Mouse (Mus musculus) liver, embryonic 16.5 days (tissue): ENCODE results near the gene Magi2. TPM values are rescaled to one million over a fixed set of nuclear protein-coding genes. Genes with fewer than 3 reads are reported as not detected.

Source experiments
- ATAC-seq: fragments of 200-750 bp; cut with Nextera tagmentation; 2 replicates; pipeline ENCODE4 v1.8.0; 2017; ENCODE audit warnings: low read depth, mild to moderate bottlenecking, moderate number of reproducible peaks, moderate library complexity
- H3K27ac ChIP-seq: fragments of 300-500 bp; sonication (generic); 2 replicates; pipeline ENCODE4 v1.5.1; 2014; ENCODE audit warnings: mild to moderate bottlenecking, low read length
- H3K27me3 ChIP-seq: fragments of 300-500 bp; sonication (generic); 2 replicates; pipeline ENCODE4 v1.6.1; 2014; ENCODE audit warnings: low read depth, low read length, mixed read lengths; ENCODE audit not compliant: control insufficient read depth, insufficient read depth
- H3K36me3 ChIP-seq: fragments of 300-500 bp; sonication (generic); 2 replicates; pipeline ENCODE4 v1.6.1; 2014; ENCODE audit warnings: mild to moderate bottlenecking; ENCODE audit not compliant: control insufficient read depth, insufficient read depth
- H3K4me1 ChIP-seq: fragments of 300-500 bp; sonication (generic); 2 replicates; pipeline ENCODE4 v1.6.1; 2014; ENCODE audit warnings: low read depth, low read length, mixed read lengths; ENCODE audit not compliant: control insufficient read depth
- H3K4me2 ChIP-seq: fragments of 300-500 bp; sonication (generic); 2 replicates; pipeline ENCODE4 v1.6.1; 2014; ENCODE audit warnings: low read depth, low read length, mixed read lengths
- H3K4me3 ChIP-seq: fragments of 300-500 bp; sonication (generic); 2 replicates; pipeline ENCODE4 v1.5.1; 2014; ENCODE audit warnings: low read depth, mild to moderate bottlenecking, low read length
- H3K9ac ChIP-seq: fragments of 300-500 bp; sonication (generic); 2 replicates; pipeline ENCODE4 v1.6.1; 2014; ENCODE audit warnings: low read depth, low read length
- H3K9me3 ChIP-seq: fragments of 300-500 bp; sonication (generic); replicated peaks from 2 replicates; pipeline ENCODE4 v1.6.1; 2016; ENCODE audit warnings: low read length; ENCODE audit not compliant: control insufficient read depth
- WGBS: fragments of 180-500 bp; shearing (Covaris S2); extraction: QIAGEN DNeasy Blood & Tissue Kit; methylation state at CpG from one replicate; pipeline ENCODE4 v1.1.7; 2014; ENCODE audit not compliant: insufficient replicate concordance; 5-methylcytosine and 5-hydroxymethylcytosine counted together
- polyA plus RNA-seq: library from polyadenylated mRNA; unstranded; fragments of >200 nt; fragmentation: Nextera tagmentation; extraction: Ambion mirVana; gene quantifications from 2 replicates; pipeline ENCODE4 v1.2.1, GENCODE M21; 2015

The Magi2 gene
- polyA plus RNA-seq, 1 experiment from 2014 or later: 0.34 TPM

GRCm38 (mm10) chr5:20456106-20456505 is 1229.3 kb downstream of the Magi2 start:
- H3K9me3 ChIP-seq: no peaks in the 10 kb centered on the region
- H3K4me2 ChIP-seq: no peak overlapping the region
- no peak overlapping the region for H3K4me3 ChIP-seq
- no peak overlapping the region for H3K9ac ChIP-seq
- H3K27me3 ChIP-seq: no peaks in the 10 kb centered on the region
- no peaks in the 10 kb centered on the region for H3K36me3 ChIP-seq
- ATAC-seq: no peak
- no peak overlapping the region for H3K27ac ChIP-seq
- WGBS: 44% methylated on average over 3 of the region's 3 CpGs
- no peaks in the 10 kb centered on the region for H3K4me1 ChIP-seq

DNA sequence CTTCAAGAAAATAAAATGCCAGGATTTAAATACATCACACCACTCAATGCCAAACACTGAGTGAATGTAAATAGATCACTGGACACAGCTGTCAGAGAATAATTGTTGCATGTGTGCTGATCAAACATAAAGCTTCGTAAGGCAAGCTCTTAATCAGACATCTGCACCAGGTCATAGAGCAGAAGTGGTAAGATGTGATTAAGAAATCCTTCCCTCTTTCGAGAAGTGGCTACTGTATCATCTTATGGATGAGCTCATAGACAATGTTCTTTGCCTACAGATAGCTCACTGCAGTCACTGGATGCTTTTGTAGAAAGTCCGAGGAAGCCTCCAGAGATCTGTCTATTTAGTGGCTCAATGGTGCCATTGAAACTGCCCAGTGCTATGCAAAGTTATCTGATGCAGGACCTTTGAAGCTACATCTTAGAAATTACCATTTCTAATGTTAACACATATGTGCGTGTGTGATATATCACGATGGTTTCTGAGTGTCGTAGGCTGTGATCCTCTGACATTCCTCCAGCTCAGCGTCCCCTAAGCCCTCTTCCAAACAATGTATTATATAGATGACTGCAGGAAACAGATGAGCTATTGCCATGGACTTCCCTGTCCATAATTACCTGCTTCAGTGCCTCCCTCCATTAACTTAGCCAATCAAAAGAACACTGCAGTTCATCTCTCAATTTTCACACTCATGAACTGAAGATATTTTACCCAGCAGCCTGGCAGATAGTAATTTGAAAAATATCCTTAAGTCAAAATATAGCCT is 1231.1 kb downstream of the Magi2 start:
- Histone ChIP-seq H3K4me2 (no peak overlapping the region), H3K4me3 (no peak overlapping the region), H3K9ac (no peak overlapping the region), H3K9me3 (no peaks in the 10 kb centered on the region), H3K27me3 (no peaks in the 10 kb centered on the region), H3K36me3 (no peaks in the 10 kb centered on the region), H3K27ac (no peak overlapping the region), H3K4me1 (no peaks in the 10 kb centered on the region)
- WGBS: 49% methylated on average over 7 of the region's 7 CpGs
- no peak for ATAC-seq

DNA sequence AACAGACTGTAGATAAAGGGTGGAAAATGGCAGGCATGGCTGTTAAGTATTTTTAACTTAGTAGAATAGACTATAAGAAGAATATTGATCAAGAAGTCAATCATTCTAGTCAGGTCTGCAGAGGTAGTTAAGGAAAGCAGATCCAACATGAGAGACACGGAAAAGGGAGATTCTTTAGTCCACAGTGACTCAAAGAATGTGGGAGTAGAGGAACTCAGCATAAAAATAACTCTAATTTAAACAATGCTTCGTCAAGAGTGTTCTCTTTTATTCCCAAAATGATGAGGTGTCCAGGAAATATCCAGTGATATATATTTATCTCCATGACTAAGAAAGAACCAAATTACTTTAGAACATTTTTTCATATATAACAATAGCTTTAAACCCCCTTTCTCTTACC is 1234.9 kb downstream of the Magi2 start:
- Histone ChIP-seq H3K27ac (no peak overlapping the region), H3K9me3 (no peaks in the 10 kb centered on the region), H3K36me3 (no peaks in the 10 kb centered on the region), H3K4me2 (no peak overlapping the region), H3K4me1 (no peaks in the 10 kb centered on the region), H3K4me3 (no peak overlapping the region), H3K9ac (no peak overlapping the region), H3K27me3 (no peaks in the 10 kb centered on the region)
- 40% methylated on average over 2 of the region's 2 CpGs for WGBS
- ATAC-seq: no peak

DNA sequence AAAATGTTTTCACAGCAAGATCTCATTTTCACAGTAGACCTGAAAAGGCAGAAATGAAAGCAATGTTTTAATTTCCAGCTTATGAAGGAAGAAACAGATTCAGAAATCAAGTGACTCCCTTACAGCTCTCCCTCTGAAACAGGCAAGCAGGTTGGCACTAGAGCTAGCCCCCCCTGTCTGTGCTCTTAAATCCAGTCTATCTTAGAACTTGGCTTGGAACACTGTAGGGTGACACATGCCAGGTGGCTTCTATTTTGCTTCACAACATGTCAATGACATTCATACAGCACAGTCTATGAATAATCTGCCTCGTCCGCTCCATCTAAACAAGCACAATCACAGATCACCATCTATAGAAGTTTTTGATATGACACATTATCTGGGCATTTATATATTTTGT is 1235.5 kb downstream of the Magi2 start:
- no peak for ATAC-seq
- H3K36me3 ChIP-seq: no peaks in the 10 kb centered on the region
- H3K27me3 ChIP-seq: no peaks in the 10 kb centered on the region
- 62% methylated on average over 2 of the region's 2 CpGs for WGBS
- no peaks in the 10 kb centered on the region for H3K4me1 ChIP-seq
- H3K4me3 ChIP-seq: no peak overlapping the region
- H3K4me2 ChIP-seq: no peak overlapping the region
- no peaks in the 10 kb centered on the region for H3K9me3 ChIP-seq
- no peak overlapping the region for H3K9ac ChIP-seq
- H3K27ac ChIP-seq: no peak overlapping the region

GRCm38 (mm10) chr5:20469721-20470120 is 1242.9 kb downstream of the Magi2 start:
- Histone ChIP-seq H3K4me3 (no peak overlapping the region), H3K27ac (no peak overlapping the region), H3K9me3 (no peaks in the 10 kb centered on the region), H3K4me2 (no peak overlapping the region), H3K36me3 (no peaks in the 10 kb centered on the region), H3K27me3 (no peaks in the 10 kb centered on the region), H3K4me1 (no peaks in the 10 kb centered on the region), H3K9ac (no peak overlapping the region)
- no peak for ATAC-seq
- 54% methylated on average over 3 of the region's 3 CpGs for WGBS

GRCm38 (mm10) chr5:20470466-20470865 is 1243.6 kb downstream of the Magi2 start:
- no peak for ATAC-seq
- H3K4me2 ChIP-seq: no peak overlapping the region
- no peaks in the 10 kb centered on the region for H3K9me3 ChIP-seq
- H3K27ac ChIP-seq: no peak overlapping the region
- no peaks in the 10 kb centered on the region for H3K36me3 ChIP-seq
- H3K4me1 ChIP-seq: no peaks in the 10 kb centered on the region
- H3K9ac ChIP-seq: no peak overlapping the region
- H3K4me3 ChIP-seq: no peak overlapping the region
- no peaks in the 10 kb centered on the region for H3K27me3 ChIP-seq

DNA sequence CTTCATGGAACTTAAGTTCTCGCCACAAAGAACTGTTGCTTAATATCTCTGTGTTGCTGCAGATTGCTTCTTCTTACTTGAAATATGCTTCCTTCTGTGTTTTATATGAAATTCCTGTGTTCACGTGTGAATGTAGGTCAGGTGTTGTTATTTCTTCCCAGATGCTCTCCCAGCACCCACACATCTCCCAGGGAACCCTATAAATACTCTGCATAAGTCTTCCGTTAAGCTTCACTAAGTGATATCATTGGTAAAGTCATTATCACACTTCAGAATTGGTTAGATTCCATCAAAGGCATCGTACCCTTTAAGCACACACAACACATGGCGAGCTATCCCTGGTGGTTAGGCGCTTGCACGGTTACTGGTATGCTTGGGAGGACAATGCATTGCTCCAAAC is 1257.7 kb downstream of the Magi2 start:
- no peak for ATAC-seq

DNA sequence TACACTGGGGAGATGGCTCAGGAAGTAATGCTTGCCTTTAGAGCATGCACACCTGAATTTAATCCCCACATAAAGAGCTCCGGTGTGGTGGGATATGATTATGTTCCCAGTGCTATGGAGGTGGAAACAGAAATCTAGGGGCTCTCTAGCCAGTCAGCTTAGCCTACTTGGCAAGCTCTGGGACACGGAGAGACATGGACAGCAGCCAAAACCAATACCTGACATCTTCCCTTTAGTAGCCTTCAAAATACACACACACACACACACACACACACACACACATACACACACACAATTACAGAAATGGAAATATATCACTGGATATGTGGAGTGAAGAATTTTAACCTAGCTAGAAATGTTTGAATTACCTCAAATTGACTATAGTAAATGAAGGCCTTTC is 1265.1 kb downstream of the Magi2 start:
- H3K27me3 ChIP-seq: no peaks in the 10 kb centered on the region
- no peak for ATAC-seq
- no peaks in the 10 kb centered on the region for H3K4me1 ChIP-seq
- H3K9ac ChIP-seq: no peak overlapping the region
- no peak overlapping the region for H3K4me3 ChIP-seq
- H3K9me3 ChIP-seq: no peaks in the 10 kb centered on the region
- H3K27ac ChIP-seq: no peak overlapping the region
- no peak overlapping the region for H3K4me2 ChIP-seq
- WGBS: 68% methylated on average over 2 of the region's 2 CpGs
- no peaks in the 10 kb centered on the region for H3K36me3 ChIP-seq

More for the DNA sequence above, 1257.7 kb downstream of the Magi2 start:
- no peak overlapping the region for H3K9ac ChIP-seq
- no peaks in the 10 kb centered on the region for H3K4me1 ChIP-seq
- H3K36me3 ChIP-seq: no peaks in the 10 kb centered on the region
- no peak overlapping the region for H3K4me2 ChIP-seq
- no peaks in the 10 kb centered on the region for H3K27me3 ChIP-seq
- no peak overlapping the region for H3K4me3 ChIP-seq
- H3K27ac ChIP-seq: no peak overlapping the region
- WGBS: 64% methylated on average over 7 of the region's 7 CpGs
- H3K9me3 ChIP-seq: no peaks in the 10 kb centered on the region

GRCm38 (mm10) chr5:20492679-20493078 is 1265.8 kb downstream of the Magi2 start:
- Histone ChIP-seq H3K4me2 (no peak overlapping the region), H3K27me3 (no peaks in the 10 kb centered on the region), H3K4me1 (no peaks in the 10 kb centered on the region), H3K9ac (no peak overlapping the region), H3K27ac (no peak overlapping the region), H3K4me3 (no peak overlapping the region), H3K36me3 (no peaks in the 10 kb centered on the region), H3K9me3 (no peaks in the 10 kb centered on the region)
- WGBS: 65% methylated on average over 7 of the region's 7 CpGs
- ATAC-seq: no peak
